Mouse (Mus musculus) telencephalon, adult 2 months (tissue): Measurements from ENCODE around the gene Pus3.
"Not testable (repeated sequence)": the region's sequence is repeated elsewhere in the genome, so short reads cannot be mapped to it uniquely, and the experiment has no call there.

Experiments
- DNase-seq: peaks from one replicate; pipeline ENCODE4 v3.0.0-alpha.2; 2011; ENCODE audit warnings: low read depth, low spot score

Gene Pus3

GRCm38 (mm10) chr9:35545704-35546103 is 12.7 kb upstream of the Pus3 start:
- no peak for DNase-seq

- no peak for DNase-seq
These were observed 11.7 kb upstream of the Pus3 start for GRCm38 (mm10) chr9:35546745-35547144.

DNA sequence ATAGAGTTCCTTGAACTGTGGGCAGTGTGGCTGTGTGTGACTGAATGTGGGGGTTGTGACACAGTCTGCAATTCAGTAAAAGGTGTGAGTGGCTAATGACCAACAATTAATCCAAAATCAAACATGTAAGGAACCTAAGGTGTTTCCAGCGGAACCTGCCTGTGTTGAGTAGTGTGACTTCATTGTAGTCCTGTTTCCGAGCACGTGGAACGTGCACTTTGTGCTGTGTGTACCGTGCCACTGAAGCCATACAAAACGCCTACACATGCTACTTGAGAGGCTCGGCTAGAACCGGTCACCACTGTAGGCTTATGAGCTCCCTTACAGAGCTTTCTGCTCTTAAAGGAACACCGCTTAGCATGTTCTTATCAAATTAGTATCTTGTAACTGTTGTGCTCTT is 9.9 kb upstream of the Pus3 start:
- DNase-seq: no peak

- no peak for DNase-seq
These were observed 1.8 kb upstream of the Pus3 start for GRCm38 (mm10) chr9:35556494-35557102.

GRCm38 (mm10) chr9:35559009-35559890 is 855 bp downstream of the Pus3 start:
- peak; percentile 83 for DNase-seq

- no peak for DNase-seq
These were observed 2.7 kb downstream of the Pus3 start for GRCm38 (mm10) chr9:35561076-35561475.

GRCm38 (mm10) chr9:35561583-35561982 is 3.2 kb downstream of the Pus3 start:
- no peak for DNase-seq

GRCm38 (mm10) chr9:35564536-35565240 is 6.3 kb downstream of the Pus3 start:
- no peak for DNase-seq

- no peak for DNase-seq
These were observed 9.6 kb downstream of the Pus3 start for GRCm38 (mm10) chr9:35567995-35568394.

DNA sequence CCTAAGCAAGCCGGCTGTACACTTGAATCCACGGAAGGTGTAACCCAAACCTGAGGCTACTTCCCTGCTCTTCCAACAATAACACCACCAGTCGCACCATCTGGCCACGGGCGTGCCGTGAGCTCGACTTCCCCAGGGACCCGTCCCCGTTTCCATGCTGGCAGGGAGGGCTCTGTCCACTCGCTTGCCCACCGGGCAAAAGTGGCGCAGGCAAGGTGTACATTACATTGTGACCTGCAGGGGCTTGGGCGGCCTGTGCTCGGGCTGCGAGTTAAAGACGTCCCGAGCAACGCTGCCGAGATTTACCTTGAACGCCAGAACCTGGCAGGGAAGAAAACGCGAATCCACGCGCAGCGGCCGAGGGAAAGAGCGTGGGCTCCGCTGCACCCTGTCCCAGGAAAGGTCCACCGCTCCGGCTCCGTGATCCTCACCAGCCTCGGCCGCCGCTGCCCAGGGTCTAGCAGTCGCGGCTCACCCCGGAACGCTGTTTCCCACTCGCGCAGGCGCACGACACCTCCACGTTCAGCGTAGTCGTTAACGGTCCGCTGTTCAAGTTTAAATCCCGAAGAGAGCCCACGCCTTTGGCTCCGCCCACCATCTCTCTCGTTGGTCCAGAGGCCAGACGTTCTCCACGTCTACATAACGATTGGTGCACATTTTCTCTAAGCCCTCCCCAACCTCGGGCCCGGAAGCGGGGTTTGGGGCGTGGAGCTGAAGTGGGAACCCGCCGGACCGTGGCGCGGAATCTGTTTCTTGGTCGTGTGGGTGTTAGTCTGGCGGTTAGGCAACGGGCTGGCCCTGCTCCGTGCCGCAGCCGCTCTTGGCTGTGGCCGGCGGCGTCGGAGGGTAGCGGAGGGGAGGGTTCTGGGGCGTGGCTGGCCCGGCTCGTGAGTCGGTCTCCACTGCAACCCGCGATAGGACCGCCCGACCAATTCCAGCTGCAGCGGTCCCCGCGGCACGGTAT is 11.5 kb downstream of the Pus3 start, which contains the start of the genes Pate2 and Hyls1:
Pate2 (plus strand) TSS at position 714 of the 964 bp plus-strand sequence.
Hyls1 (minus strand) TSS at position 828 of the 964 bp plus-strand sequence.
- peak; percentile 97 for DNase-seq

GRCm38 (mm10) chr9:35570663-35571062 is 12.3 kb downstream of the Pus3 start:
- DNase-seq: no peak

- DNase-seq: no peak
These were observed 16.0 kb downstream of the Pus3 start for GRCm38 (mm10) chr9:35574416-35574815.

GRCm38 (mm10) chr9:35587674-35588073 is 29.3 kb downstream of the Pus3 start:
- DNase-seq: no peak

DNA sequence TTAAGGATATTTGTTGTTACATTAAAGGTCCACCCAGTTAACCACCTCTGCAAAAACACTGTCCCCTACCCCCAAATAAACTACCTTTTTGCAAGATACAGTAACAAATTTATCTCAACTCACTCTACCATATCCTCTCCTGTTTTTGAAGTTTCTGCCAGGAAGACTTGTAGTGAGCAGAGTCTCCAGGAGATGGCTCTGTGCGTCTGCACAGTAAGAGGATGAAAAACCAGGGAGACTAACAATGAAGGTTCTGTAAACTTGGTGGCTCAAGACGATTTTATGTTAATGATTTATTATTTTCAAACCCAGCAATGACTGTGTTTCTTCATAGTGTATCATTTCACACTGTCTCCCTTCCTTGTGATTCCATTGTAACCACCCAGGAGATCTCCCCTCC is 34.5 kb downstream of the Pus3 start:
- DNase-seq: no peak

- peak; percentile 40 for DNase-seq
These were observed 49.4 kb downstream of the Pus3 start for GRCm38 (mm10) chr9:35607647-35608405.

GRCm38 (mm10) chr9:35611841-35612240 is 53.4 kb downstream of the Pus3 start, which contains the start of gene Pate4:
Gene Pate4, minus strand, starts transcription at chr9:35611941.
- DNase-seq: no peak

DNA sequence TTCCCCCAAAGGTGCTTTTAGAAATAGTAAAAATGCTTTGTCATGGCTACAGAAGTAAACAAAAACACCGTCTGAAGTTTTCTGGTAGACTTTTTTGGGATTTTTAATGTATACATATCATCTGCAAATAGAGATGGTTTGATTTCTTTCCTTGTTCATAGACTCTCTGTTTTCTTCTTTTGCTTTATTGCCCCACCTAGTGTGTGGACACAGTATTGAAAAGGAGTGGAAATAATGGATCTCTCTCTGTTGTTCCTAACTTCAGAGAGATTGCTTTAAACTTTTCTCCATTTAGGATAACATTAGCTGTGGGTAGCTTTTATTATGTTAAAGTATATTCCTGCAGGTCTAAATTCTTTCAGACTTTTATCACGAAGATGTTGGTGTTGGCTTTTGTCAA is 55.6 kb downstream of the Pus3 start:
- DNase-seq: no peak

DNA sequence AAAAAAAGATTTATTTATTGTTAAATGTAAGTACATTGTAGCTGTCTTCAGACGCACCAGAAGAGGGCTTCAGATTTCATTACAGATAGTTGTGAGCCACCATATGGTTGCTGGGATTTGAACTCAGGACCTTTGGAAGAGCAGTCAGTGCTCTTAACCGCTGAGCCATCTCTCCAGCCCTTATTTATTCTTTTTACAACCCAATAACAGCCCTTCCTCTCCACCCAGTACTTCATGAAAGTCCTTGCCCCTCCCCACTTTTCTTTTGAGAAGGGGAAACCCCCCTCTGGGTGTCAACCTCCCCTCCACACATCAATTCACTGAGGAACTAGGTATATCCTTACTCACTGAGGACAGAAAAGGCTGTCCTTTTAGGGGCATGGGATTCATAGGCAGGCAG is 58.4 kb downstream of the Pus3 start:
- DNase-seq: not testable (repeated sequence)
